Mouse (Mus musculus) lung, postnatal 4 days (tissue): ENCODE measurements around the gene Car5a.

ENCODE experiments used
- DNase-seq, 2 experiments: peaks; one replicate each; pipeline ENCODE4 v3.0.0; 2021

The Car5a gene

DNA sequence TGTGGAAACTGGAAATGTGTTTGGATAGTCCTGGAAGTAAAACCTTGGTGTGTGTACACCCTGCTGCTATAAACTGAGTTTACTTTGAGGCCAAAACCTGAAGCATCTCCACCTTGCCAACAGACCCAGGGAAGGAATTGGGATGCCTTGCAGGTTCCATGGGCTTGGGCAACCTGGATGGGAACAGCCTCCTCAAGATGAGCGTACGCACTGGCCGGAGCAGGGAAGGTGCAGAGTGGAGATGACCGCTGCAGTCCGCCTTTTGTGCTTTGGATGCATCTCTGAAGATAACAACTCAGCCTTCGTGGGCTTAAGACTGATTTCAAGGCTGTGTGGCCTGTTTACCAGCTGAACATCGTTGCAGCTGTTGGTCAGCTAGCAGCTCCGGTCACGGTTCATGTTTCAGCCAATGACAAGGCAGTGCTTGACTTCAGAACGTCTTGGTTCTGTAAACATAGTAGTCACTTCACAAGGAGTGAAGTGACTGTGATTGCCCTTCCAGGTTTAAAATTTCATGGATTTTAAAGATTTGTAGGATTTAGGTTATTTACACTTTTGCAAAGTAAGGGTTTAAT, 10.4 kb upstream of the Car5a start:
- no peak for DNase-seq

DNA sequence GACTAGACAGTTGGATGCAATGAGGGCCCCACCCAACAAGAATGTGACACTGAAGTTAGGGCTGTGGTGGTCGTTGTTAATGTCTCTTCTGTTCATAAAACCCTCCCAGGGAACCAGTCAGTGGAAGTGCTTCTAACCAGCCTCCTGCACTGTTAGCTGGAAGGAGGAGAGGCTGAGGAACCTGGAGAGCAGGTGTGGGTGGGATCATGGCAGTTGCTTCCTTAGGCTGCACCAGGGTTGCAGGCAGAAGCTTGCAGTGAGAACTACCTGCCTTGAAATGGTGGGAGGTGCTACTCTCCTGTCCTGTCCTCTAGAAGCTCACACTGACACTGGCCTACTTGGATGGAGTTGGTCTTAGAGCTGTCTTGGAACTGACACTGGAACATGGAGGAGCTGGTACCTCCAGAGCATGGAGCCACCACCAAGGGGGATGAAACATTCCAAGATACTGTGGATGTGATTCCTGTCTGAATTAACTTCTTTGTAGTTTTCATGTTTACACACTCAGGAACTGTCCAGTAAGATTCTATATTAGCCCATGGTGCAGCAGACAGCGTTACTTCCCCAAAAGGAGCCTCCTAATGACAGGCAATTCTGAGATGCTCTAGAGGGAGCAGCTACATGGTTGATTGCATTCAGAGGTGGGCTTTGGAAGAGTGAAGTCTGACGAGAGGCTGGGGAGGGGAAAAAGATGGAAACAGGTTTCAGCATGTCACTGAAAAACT, 9.3 kb upstream of the Car5a start:
- no peak for DNase-seq

DNA sequence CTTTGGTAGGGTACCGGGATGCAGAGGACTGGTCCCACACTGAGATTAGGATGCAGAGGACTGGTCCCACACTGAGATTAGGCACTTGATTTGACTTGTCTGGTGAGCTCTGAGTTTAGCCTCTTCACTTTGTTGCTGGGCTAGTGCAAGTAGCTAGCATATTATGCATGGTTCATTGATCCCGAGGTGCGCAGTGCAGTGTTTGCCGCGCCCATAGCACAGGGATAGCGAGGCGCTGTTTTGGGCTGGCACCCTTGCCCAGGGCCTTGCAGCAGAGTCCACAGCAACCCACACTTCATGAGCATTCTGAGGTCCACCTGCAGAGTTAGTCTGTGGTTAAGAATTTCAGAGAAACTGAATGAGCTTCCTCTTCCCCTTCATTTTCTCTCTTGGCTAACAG, 8.1 kb upstream of the Car5a start:
- DNase-seq: no peak

DNA sequence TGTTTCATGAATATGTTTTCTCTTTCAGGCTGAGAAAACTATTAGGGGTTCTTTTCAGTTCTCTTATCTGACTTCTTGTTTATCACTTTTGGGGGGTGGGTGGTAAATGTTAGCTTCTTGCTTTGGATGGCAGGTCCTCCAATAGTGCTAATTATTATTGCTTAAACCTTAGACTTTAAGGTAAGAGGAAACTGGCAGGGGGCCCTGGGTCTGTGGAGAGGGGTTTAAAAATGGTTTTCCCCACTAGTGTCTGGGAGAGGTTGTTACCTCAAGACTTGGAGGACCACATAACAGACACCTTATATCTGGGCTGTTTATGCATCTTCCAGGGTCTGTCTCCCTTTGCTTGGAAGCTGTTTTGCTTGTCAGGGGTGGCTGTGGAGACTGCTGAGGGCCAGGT, 7.4 kb upstream of the Car5a start:
- DNase-seq: no peak

DNA sequence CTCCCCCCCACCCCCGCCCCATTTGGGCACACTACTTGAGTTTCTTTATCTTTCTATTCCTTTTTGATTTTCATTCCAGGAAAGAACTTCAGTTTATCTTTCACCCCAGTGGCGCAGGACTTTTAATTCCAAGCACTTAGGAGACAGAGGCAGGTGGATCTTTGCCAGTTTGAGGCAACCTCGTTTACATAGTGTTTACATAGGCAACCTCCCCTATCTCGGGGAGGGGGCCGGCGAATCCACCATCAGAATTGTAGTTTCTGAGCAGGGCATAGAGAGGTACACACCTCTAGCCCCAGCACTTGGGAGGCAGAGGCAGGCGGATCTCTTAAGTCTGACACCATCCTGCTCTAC, 6.9 kb upstream of the Car5a start:
- no peak for DNase-seq

DNA sequence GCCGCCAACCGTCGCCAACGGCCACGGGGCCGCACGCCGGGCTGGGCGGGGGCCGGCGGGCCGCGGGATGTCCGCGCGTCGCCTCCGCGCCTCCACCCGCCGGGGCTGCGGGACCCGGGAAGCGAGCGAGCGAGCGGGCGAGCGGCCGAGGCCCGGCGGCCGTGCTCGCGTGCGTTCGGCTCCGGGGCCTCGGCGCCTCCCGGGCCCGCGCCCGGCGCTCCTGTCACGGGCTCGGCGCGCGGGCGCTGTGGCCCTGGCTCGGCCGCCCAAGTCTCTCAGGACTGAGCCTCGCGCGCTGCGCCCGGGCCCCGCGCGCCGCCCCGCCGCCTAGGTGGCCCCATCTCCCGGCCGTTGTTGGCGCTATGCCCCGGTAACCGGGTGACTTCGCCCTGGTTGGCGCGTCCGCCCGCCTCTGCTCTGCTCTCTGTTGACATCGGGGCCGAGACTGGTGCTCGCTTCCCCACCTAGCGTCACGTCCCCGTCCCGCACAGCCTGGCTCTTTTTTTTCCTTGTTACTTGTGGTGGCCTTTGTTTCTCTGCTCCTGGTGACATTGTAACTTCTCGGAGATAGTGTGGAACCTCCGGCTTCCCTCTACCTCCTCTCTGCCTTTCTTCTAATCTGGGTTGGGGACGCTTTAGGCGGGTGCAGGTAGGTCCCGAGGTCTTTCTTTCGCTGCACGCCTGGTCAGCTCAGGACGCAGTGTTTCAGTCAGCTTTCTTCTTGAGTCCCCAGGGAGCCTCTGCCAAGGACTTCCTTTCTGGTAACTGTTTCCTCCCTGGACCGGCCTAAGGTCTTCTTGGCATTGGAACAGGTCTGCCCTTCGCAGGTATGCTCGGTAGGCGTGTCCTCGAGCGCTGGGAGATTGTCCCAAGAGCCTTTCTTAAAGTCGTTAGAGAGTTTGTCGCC, 6.3 kb upstream of the Car5a start:
- peak; percentile 73 to 83 for DNase-seq

DNA sequence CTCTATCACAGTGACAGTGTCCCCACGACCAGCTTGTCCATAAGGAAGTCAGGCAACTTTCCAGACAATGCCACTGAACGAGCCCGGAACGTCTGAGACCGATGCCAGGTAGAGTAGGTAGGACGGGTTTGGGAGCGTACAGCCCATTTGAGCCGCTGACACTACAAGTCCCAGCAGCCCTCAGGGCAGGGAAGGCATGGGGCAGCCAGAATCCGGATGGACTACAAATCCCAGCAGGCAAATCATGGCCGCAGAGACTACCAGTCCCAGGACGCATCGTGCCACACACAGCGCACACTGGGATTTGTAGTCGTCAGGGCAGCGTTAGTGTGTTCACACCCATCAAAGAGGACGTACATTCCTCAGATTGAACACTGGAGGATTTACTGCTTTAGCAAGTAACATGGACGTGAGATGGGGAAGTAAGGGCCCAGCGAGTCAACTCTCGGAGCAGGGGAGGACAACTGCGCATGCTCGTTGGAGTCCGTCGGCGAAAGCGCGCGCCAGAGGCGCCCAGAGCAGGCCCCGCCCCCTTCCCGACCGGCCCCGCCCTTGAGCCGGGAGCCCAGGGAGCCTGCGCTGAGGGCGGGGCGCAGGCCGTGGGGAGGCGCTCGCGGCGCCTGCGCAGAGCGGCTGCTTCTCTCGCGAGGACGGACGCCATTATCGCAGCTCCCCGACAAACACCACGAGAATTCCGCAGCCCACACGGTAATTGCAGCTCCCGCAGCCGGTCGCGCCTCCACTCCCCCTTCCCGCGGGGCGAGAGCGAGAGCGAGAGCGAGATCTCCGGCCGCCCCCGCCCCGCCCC, 5.4 kb upstream of the Car5a start:
- DNase-seq: peak; percentile 99

DNA sequence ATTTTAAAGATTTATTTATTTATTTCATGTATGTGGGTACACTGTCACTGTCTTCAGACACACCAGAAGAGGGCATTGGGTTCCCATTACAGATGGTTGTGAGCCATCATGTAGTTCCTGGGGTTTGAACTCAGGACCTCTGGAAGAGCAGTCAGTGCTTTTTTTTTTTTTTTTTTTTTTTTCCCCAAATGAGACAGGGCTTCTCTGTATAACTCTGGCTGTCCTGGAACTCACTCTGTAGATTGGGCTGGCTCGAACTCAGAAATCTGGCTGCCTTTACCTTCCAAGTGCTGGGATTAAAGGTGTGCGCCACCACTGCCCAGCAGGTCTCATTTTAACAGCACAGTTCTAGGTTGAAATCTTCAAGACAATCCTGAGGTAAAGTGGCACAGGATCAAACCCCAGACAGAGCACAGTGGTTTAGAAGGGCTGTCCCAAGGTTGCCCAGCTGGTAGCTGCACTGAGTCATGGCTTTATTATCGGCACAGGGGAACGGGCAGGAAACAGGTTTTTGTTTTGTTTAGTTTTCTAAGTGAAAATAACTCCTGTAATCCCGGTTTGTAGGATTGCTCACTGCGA, 4.6 kb upstream of the Car5a start, which contains the start of gene Banp:
Banp (plus strand) TSS at position 529 of the 579 bp plus-strand sequence.
- DNase-seq: no peak

DNA sequence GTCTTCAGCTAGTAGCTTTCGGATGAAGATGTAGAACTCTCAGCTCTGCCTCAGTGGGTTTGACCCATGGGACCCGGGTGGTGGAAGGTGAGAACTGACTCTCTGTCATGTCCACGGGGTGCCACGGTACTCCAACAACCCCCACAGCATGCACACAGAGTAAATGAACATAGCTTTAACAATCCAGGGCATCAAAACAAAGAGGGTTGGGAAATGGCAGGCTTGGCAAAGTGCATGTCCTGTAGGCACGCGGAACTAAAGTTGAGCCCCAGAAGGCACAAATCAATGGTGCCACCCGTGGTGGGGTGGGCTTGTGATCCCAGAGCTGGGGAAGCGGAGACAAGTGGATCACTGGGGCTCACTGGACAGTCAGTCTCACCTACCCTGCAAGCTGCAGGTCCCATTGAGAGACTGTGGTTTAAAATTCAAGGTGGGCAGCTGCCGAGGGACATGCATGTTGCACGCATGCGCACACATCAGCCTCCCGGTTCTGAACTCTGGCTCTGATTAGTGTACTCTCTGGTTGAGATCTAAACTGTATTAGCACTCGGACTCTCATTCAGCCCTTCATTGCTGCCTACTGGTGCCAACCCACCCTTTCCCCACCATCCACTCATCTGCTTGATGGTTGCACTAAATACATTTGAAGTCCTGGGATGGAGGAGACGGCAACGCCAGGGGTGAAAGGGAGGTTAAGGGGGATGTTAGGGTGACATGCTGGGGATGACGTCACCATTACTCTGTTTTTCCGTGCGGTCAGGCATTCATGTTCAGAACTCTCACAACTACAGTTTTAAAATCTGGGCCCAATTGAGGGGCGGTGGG, 3.8 kb upstream of the Car5a start:
- DNase-seq: peak in 1 of 2 experiments; percentile 11

DNA sequence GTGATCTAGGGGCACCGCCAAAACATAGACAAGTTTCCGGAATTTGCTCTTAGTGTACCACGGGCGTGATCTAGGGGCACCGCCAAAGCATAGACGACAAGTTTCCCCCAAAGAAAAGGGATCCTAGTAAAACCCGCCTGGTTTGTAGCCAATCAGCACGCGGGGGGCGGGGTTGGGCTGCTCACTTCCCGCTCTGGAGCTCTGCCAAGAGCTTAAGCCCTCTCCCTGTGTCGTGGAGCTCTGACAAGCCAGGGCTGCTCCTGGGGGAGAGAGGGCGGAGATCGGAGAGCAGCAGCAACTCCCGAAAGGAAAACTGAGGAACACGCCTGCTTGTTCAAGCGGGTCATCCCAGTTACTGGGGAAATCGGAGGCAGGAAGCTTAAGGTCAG, 3.0 kb upstream of the Car5a start:
- DNase-seq: peak; percentile 95

DNA sequence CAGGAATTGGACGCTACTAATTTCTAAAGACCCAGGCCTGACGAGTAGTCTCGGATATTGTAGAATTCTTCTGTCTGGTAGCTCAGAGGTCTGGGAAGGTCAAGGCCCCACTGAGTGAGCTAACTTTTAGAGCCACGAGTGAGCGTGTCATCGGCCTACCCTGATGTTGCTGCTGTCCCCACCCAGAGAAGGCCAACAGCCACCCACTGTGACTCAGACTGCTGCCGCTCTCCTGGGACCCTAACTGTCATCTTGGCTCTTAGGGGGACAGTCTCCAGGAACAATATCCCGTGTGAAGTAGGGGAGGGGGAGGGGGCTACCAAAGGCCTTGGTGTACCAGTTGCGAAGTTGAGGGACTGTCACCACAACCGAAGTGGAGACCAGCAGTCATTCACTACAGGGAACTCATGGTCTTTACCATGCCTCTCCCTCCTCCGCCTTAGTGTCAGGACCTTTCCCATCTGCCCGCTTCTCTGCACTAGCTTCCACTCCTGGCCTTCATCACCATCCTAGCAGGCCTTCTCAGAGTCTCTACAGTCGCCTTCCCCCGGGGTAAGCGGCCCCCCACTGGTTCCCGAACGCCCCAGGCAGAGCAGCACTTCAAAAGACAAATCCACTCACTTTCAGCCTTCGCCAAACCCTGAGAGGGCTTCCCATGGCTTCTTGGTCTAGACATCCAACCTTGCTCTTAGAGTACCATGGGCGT, 2.5 kb upstream of the Car5a start:
- DNase-seq: no peak

DNA sequence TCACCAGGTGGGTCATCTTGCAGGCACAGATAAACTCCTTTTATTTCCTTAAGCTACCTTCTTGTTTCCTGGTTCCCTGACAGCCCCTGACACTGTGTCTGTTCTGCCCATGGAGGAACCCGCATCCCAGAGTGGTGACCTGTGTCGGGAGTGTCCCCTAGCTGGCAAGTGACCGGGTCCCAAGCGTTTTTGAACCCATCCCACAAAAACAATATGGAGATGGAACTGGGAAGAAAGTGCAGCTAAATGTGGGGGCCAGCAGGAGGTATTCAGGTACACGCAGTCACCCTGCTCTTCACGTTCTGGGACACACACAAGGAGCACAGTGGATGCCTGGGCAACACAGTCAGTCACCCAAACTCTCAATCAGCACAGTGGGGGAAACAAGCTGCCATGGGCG, 1.6 kb upstream of the Car5a start:
- DNase-seq: no peak

DNA sequence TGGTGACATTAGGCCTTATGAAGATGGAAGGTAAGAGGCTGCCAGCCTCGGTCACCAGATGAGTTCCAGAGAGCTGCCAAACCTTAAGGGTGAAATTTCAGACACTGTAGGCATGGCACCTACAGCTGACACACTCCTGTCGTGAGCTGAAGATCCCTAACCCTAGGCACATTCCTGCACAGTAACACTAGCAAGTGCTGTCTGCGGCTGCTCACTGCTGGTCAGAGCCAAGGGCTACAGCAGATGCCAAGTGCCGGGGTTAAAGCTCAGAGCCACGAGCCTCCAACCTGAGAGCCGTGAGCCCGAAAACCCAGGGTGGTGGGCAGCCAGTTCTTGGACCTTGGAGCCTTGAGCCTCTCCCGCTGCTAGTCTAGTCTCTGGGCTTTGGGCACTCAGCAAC, 988 bp downstream of the Car5a start:
- no peak for DNase-seq

DNA sequence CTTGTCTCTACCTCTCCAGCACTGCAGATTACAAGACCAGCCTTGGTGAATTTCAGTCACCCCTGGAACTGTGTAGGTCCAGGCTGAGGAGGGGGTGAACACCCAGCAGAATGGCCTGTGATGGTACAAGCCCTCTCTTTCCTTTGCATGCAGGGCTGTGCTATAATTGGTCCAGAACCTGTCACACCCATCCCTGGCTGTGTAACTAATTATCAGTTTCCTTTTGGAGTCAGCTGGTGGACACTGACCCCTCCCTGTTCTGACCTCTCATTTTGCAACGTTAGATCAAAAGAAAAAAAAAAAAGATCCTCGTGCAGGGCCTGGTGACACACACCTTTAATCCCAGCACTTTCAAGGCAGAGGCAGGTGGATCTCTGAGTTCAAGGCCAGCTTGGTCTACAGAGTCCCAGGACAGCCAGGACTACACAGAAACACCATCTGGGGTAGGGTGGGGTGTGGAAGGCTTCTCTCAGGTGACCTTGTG, 1.6 kb downstream of the Car5a start:
- DNase-seq: no peak

DNA sequence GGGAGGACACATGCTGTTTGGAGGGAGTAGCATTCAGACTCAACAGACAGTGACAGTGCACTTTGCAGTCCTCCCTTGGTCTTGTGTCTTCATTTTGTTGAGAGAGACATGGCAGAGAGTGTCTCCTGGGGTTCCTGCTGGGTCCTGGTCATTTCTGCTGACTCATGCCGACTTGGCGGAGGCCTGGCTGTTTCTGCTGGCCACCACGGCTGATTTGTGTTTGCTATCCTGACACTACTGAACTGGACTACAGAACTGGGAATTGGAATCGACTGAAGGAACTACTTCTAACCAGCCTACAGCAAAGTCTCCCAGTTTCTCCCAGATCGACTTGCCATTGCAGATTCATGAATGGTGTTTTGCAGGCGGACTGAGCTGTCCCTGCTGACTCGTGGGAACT, 6.0 kb downstream of the Car5a start:
- no peak for DNase-seq

DNA sequence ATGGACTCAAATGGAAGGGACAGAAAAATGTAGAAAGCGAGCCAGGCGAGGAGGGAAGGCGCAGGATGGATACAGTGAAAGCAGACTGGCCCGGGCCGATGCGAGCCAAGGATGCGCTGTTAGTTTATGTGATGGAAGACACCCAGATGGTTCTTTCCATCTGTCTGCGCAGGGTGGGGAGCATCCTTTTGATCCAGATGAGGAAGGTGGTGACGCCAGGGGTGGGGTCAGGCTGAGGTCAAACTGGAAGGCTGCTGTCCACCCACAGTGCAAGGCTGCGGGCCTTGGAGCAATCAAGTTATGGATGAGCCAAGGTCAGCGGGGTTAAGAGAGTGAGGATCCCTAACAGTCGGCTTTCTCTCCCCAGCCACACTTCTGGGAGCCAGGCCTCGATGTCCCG, 8.3 kb downstream of the Car5a start:
- DNase-seq: peak; percentile 63 to 83

DNA sequence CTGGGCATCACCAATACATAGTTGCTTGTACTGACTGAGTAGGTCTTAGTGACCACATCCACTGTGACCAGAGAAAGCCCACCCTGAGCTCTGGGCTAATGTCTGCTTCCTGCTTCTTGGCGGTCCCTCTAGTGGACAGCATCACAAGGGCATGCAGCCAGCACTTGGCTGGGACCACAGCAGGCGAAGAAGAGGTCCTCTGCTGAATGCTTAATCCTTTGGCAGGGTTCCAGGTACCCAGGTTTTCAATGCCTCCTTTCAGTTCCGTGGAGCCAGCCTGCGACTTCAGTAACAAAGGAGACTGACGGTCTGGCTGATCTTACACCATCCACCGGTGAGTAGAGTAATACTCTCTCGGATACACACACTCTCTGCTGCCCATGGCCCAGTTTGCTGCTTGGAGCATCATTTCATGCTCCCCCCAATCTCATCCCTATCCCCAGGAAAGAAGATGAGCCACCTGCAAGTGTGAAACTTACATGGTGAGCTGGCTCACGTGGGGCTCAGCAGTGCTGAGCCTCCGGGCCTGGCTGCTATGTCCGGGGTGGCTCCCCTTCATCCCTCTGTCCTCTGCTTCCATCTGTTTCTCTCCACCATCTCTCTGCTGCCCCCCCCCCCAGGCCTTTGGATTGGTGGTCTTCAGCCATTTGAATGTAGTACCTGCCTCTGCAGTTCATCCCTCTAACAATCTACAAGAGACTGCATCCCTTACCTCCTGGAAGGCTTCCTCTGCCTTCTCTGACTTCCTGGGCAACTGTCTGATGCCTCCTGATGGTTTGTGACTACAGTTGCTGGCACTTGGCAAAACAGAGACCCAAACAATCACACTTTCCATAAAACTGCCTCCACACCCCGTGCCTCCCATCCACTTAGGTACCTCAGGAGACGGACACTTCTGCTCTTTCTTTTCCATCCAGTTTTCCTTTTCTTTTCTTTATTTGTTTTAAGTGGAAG, 9.1 kb downstream of the Car5a start:
- peak; percentile 54 to 74 for DNase-seq

DNA sequence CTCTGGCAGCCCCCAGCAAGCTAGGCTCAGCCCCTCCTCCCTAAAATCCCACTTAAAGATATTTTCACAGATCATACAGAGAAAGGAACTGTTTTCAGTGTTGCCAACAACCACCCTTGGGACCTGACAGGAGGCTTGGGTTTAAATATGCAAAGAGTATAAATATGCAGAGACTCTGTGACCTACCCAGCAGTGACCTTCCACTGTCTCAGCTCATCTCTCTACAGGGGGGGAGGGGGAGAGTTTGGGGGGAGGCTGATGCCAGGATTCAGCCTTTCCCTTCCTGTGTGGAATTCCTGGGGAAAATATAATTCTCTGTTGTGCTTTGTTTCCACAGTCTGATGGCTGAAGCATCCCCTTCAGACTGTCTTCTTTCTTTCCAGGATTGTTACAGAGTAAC, 9.8 kb downstream of the Car5a start:
- no peak for DNase-seq

DNA sequence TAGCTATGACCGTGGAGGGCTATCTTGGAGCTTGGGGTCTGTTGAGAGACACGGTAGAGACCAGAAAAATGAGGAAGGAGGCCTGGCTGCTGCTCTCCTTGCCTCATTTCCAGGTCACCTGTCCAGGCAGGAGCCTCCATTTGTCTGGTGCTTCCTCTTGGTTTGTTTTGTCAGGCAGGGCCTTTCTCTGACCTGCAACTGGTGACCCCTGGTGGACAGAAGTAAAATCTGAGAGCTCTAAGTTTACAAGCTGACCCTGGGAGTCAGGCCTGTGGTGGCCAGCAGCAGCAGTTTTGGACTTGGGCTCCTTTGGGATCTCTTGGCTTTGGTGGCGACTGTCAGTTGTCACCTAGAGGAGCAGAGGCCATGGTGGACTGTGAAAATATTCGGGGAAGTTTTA, 10.2 kb downstream of the Car5a start:
- DNase-seq: peak in 1 of 2 experiments; percentile 66
